Mouse (Mus musculus) olfactory bulb, adult 2 months (tissue): ENCODE data around the gene Gmds.

Experiments
- CTCF ChIP-seq: fragments of 200-500 bp; IDR thresholded peaks from 2 replicates; pipeline ENCODE4 v1.5.1; 2012; ENCODE audit warnings: low read depth, mild to moderate bottlenecking, low read length, moderate library complexity; ENCODE audit not compliant: insufficient read depth
- POLR2A ChIP-seq: fragments of 200-500 bp; IDR thresholded peaks from 2 replicates; pipeline ENCODE4 v1.6.1; 2012; ENCODE audit warnings: mild to moderate bottlenecking, low read depth, low read length, moderate library complexity; ENCODE audit not compliant: insufficient read depth

DNA sequence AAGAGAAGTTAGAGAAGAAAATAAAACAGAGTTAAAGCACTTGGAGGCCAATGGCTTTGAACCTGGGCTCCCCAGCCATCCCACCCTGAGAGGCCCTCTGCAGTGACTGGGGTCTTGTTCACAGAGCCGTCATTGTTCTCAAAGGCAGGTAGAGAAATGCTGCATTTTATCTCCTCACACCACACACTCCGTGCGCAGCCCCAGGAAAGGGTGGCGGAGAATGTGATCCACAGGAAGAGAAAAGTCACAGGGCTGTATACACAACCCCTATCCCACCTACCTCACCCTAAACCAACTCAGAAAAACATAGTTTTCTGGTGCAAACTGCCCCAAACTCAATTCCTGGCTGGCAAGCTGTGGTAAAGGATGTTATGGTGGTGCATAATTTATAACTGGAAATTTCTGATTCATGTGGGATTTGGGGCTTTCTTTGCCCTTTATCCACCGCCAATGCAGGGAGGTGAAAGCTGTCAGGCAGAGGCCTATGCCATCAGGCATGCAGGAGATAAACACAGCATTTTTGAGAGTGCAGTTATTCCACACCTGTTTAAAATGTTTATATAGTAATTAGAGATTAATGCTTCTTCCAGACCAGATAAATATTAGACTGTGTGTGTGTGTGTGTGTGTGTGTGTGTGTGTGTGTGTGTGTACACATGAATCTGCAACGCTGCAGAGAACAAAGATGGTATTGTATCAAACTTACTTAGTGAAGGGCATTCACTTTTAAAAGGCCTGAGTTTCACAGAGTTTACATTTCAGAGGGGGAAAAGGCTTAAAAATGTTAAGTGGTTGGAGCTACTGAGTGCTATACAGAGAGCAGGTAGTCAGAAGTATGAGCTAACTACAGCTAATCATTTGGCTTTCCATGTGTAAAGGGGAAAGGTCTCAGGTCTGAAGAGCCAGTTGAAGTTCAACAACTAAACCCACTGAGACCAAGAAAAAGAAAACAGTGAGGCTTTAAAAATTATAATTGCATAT lies 290.3 kb downstream of the Gmds start:
- TF ChIP-seq CTCF (no peak), POLR2A (no peak)
